Mouse (Mus musculus): ENCODE results near the gene Zfp934.
"Not testable (repeated sequence)": the region's sequence is repeated elsewhere in the genome, so short reads cannot be mapped to it uniquely, and the experiment has no call there.

Gene Zfp934

DNA sequence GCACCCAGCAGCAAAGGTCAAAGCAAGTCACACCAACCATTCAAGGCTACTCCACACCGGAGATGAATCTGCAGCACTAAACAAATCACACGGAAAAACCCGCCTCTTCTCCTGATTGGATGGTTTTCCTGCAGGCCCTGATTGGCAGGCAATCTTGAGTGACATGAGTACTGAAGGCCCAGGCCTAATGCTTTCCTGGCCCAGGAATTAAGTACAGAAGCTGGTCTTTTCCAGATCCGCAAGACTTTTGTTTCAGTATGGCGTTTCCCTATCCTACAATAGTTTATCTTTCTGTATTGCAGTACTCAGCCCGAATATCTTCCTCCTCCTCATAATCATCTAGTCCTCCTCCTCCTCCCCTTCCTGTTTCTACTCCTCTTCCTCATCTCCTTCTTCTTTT, at the start of gene Zfp934:
Gene Zfp934, minus strand, starts transcription at position 101 of the 400 bp plus-strand sequence.
- not testable (repeated sequence) for DNase-seq (ENCODE audit: low spot score in 2 of 2)

- DNase-seq (ENCODE audit: low spot score in 2 of 2) = not testable (repeated sequence)
Observed at GRCm38 (mm10) chr13:62617449-62617848, 46.5 kb upstream of the Zfp934 start.

DNA sequence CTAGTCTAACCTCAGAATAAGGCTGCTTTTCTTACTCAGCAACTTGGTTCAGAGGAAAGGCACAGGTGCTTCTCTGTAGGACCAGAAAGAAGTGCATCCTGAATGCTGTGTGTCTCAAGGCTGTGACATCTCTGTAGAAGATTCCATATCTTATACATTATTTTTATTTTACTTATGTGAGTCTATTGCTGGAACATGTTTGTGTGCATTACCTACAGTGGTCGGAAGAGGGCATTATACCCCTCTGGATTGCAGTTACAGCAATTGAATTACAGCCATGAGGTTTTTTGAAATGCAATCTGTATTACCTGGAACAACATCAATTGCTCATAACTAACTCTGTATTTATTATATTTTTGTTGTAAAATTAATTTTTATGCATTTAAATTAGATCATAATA, 9.3 kb downstream of the Zfp934 start:
- DNase-seq (ENCODE audit: low spot score in 2 of 2) = not testable (repeated sequence)

GRCm38 (mm10) chr13:62558189-62559110, 12.5 kb downstream of the Zfp934 start, which contains the start of gene Zfp935:
Gene Zfp935 (minus strand): TSS chr13:62558511.
- peak; percentile 44 to 53 for DNase-seq (ENCODE audit: low spot score in 2 of 2)

- DNase-seq (ENCODE audit: low spot score in 2 of 2) = not testable (repeated sequence)
Observed at GRCm38 (mm10) chr13:62530129-62530528, 40.9 kb downstream of the Zfp934 start.

DNA sequence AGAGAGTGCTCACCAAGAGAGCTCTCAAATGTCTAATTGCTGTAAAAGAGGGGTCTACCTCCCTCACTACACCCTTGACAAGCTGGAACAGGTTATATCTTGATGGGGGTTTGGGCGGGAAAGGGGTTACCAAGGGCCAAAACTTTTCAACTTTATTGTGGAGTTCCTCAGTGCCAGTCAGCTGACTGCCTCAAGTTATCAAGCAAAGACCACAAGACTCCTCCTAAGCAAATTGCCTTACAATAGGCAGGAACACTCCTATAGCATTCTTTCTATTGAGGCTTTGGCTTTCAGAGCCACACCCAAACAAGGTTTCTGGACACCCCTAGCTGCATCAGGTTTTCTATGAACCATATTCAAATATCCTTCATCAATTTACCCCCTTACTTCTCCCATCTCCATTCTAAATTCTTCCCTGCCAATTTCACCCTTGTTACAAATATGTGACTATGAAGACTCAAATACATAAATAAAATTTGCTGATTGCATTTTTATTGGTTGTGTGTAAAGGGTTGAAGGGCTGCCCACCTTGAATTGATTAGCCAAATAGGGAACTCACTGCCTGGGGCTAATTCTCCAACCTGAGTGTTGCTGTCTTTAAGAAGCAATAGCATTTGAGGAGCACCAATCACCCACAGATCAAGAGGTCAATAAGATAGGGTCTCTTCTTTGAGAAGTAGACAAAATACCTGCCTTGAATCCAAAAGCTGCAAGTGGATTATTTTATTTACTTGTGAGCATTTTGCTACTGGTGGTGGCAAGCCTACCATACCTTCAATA, 60.2 kb downstream of the Zfp934 start:
- not testable (repeated sequence) for DNase-seq (ENCODE audit: low spot score in 2 of 2)

- not testable (repeated sequence) for DNase-seq (ENCODE audit: low spot score in 2 of 2)
Observed at GRCm38 (mm10) chr13:62472661-62473060, 98.3 kb downstream of the Zfp934 start.

- not testable (repeated sequence) for DNase-seq (ENCODE audit: low spot score in 2 of 2)
Observed at GRCm38 (mm10) chr13:62469947-62470346, 101.1 kb downstream of the Zfp934 start.

GRCm38 (mm10) chr13:62466424-62467334, 104.3 kb downstream of the Zfp934 start, which contains the start of gene Gm49359:
Gene Gm49359 (minus strand): TSS chr13:62466832.
- peak; percentile 87 to 91 for DNase-seq (ENCODE audit: low spot score in 2 of 2)
